Mouse (Mus musculus): ENCODE data around the gene Gmds.

GRCm38 (mm10) chr13:31873269-31873668 is 465.3 kb downstream of the Gmds start:
- TF ChIP-seq CTCF (IDR thresholded peaks at IDR 0.05; ENCODE audit: borderline replicate concordance, control insufficient read depth, extremely low read depth, insufficient read depth, low read length, poor library complexity) (no peak), POLR2A (IDR thresholded peaks at IDR 0.05; ENCODE audit: control insufficient read depth, extremely low read depth, insufficient read depth, low read length, poor library complexity) (no peak)

Measured in thymus, adult 2 months (tissue).